Mouse (Mus musculus): ENCODE results near the gene 4933428G20Rik. TPM values are rescaled to one million over a fixed set of nuclear protein-coding genes. Genes with fewer than 3 reads are reported as not detected.
A peak's percentile ranks its signal among the peaks of the same experiment; 100 is the strongest.

Gene 4933428G20Rik
- polyA plus RNA-seq, 1 experiment from 2014 or later = 1.2 TPM

DNA sequence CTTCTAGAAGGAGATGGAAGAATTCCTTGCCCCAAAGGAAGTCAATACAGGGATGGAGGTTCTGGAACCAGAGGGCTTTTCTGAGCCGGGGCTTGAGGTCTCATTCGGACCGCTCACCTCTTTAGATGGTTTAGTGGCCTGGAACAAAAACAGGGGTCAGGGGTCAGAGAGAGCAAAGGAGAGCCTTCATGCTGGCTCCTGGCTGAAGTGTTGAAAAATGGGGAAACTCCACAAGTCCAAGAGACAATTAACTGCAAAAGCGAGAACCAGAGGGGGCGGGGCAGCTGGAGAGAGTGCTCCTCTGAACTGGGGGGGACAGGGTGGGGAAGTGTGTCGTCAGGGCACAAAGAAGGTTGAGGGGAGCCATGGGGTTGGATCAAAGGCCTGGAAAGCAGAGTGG lies 12.4 kb upstream of the 4933428G20Rik start:
- Histone ChIP-seq H3K27ac (no peak overlapping the region), H3K4me1 (replicated peaks) (peaks cover 24% of the 10 kb centered on the region), H3K36me3 (peaks cover 33% of the 10 kb centered on the region), H3K27me3 (no peaks in the 10 kb centered on the region), H3K4me2 (replicated peaks) (no peak overlapping the region), H3K9ac (replicated peaks) (no peak overlapping the region), H3K9me3 (no peaks in the 10 kb centered on the region), H3K4me3 (replicated peaks) (no peak overlapping the region)
- no peak for ATAC-seq
- 26% methylated on average over 6 of the region's 6 CpGs for WGBS

DNA sequence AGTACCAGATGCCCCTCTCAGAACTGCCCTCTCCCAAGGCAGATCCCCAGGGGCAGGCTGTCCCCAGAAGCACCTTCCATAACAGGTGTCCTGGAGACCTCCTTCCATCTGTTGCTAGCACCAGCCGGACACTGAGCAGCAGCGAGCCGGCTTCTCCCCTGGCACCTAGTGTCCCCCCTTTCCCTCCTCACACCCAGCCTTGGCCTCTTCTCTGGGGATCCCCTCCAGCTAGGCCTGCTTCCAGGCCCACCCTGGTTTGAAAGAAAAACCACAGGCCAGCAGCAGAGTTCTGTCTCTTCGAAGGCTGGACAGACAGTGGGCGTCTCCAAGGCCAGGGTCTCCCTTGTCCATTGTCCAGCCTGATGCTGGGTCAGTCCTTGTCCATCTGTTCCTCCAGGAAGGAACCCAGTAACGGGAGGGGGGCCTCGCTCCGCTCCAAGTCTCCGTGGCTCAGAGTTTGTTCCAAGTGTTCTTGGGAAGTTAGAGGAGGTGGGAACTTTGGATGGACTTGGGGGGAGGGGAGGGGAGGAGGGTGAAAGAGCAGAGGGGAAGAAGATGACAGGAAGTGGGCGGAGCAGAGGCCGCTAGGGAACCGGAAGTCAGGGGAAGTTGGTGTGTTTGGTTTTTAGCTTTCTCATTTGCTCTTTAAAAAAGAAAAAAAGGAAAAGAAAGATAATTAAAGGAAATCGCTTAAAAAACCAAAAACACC lies 11.7 kb upstream of the 4933428G20Rik start:
- peaks cover 26% of the 10 kb centered on the region for H3K36me3 ChIP-seq
- H3K27ac ChIP-seq = no peak overlapping the region
- no peaks in the 10 kb centered on the region for H3K9me3 ChIP-seq
- H3K9ac ChIP-seq (replicated peaks) = no peak overlapping the region
- no peak overlapping the region for H3K4me2 ChIP-seq (replicated peaks)
- WGBS = 52% methylated on average over 13 of the region's 13 CpGs
- ATAC-seq = no peak; the same call in 1 of the 2 replicates
- H3K27me3 ChIP-seq = no peaks in the 10 kb centered on the region
- peaks cover 24% of the 10 kb centered on the region for H3K4me1 ChIP-seq (replicated peaks)
- no peak overlapping the region for H3K4me3 ChIP-seq (replicated peaks)

DNA sequence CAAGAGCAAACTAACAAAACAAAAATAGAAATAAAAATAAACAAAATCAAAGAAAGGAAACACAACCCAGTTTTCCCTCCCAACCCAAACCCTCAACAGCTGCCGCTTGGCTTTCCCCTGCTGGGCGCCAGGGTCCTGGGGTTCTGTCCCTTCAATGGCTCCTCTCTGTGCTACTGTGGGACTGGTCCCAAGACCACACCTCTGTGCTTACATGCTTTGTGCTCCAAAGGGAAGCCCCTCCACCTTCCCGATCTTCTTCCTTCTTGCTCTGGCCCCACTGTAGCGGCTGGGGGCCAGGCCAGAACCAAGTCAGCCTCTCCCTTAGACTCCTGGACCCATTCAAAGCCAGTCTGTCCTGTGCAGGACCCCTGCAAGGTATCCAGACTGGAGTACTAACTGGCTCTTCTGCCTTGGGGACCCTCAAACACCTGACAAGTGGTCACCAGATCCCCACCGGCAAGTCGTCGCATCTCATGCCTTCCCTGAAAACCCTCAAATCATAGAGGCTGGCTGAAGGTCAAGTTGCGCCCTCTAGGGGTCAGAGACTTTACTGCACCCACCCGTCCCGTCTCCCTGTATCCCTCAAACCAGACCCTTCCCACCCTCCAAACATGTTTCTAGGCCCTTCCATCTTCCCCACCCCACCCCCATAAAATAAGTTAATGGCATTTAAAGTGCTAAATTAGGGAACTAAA lies 11.0 kb upstream of the 4933428G20Rik start:
- Histone ChIP-seq H3K4me2 (replicated peaks) (no peak overlapping the region), H3K4me1 (replicated peaks) (peaks cover 24% of the 10 kb centered on the region), H3K36me3 (peaks cover 19% of the 10 kb centered on the region), H3K27me3 (no peaks in the 10 kb centered on the region), H3K27ac (no peak overlapping the region), H3K9ac (replicated peaks) (no peak overlapping the region), H3K4me3 (replicated peaks) (no peak overlapping the region), H3K9me3 (no peaks in the 10 kb centered on the region)
- 25% methylated on average over 10 of the region's 10 CpGs for WGBS
- ATAC-seq = no peak

DNA sequence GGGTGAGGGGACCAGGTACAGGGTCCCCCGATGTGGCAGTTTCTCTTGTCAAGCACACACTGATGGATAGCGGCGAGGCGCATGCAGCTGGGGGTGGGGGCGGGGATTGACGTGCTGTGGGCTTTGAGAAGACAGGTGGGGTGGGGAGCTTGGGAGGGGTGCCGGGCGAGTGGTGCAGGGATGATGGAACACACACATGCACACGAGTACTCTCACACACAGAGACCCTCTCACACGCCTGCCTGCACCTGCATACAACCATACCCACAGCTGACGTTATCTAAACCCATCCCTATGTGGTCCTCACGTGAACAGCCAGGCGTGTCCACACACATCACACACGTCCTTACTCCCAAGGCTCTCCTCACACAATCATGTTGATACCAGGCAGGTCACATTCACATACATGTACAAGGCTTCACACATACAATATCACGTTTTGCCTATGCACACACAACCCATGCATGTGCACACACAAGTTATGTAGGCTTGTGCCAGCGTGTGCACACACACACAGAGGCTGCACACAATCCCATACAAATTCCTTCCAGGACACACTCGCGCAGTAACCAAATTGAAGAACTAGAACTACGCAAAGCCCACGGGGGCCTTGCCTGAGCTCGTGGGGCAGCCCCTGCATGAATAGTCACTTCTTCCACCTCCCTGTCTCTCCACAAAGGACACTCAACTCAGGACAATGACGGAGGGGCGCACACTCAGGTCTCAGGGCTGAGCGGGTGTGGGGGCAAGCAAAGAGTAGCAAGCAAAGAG lies 9.8 kb upstream of the 4933428G20Rik start:
- ATAC-seq = peak; percentile 64

DNA sequence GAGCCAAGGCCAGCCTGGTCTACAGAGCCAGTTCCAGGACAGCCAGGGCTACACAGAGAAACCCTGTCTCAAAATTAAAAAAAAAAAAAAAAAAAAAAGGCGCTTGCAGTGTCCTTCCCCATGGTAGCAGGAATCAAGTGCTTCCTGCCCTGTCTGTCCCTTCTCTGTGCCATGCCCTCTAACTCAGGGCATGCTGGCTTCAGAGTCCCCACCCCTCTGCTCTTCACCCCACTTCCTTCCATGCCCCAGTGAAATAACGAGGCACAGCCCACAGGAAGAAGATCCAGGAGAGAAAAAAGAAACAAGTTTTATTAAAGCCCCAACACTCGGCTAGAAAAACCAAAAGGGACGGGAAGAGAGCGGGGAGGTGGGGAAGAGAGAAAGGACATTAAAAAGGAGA lies 8.9 kb upstream of the 4933428G20Rik start:
- Histone ChIP-seq H3K4me2 (replicated peaks) (no peak overlapping the region), H3K9ac (replicated peaks) (no peak overlapping the region), H3K4me3 (replicated peaks) (no peak overlapping the region), H3K36me3 (no peaks in the 10 kb centered on the region; the same call in 1 of the 2 replicates), H3K27me3 (no peaks in the 10 kb centered on the region), H3K27ac (no peak overlapping the region), H3K4me1 (replicated peaks) (peaks cover 24% of the 10 kb centered on the region), H3K9me3 (no peaks in the 10 kb centered on the region)
- WGBS = 66% methylated on average over 5 of the region's 5 CpGs
- no peak for ATAC-seq

More for the DNA sequence above, 9.8 kb upstream of the 4933428G20Rik start:
- no peaks in the 10 kb centered on the region for H3K9me3 ChIP-seq
- H3K4me2 ChIP-seq (replicated peaks) = no peak overlapping the region
- no peak overlapping the region for H3K4me3 ChIP-seq (replicated peaks)
- peaks cover 24% of the 10 kb centered on the region for H3K4me1 ChIP-seq (replicated peaks)
- 0 out of 2 replicates have a peak overlapping the region, but pooled peaks have one; percentile 2 for H3K27ac ChIP-seq
- no peaks in the 10 kb centered on the region for H3K27me3 ChIP-seq
- peaks cover 7% of the 10 kb centered on the region for H3K36me3 ChIP-seq
- H3K9ac ChIP-seq (replicated peaks) = no peak overlapping the region
- WGBS = 57% methylated on average over 24 of the region's 24 CpGs

DNA sequence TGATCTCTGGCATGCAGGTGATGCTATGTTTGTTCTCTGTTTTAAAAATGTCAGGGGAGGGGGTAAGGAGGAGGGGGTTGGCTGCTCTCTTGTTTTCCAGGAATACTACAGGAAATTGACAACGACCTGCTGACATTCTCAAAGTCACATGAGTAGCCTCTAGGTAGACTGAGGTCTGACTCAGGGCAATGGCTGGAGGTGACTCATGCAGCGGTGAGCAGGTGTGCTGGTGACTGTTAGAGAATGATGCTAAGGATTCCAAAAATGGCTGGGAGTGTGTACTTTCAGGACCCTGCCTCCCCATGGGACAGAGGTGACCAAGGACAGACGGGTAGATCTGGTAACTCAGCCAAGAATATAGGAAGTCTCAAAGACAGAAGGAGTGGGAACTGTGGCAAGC lies 8.1 kb upstream of the 4933428G20Rik start:
- WGBS = 89% methylated on average over 3 of the region's 3 CpGs
- H3K27ac ChIP-seq = no peak overlapping the region
- no peak overlapping the region for H3K9ac ChIP-seq (replicated peaks)
- H3K36me3 ChIP-seq = no peaks in the 10 kb centered on the region; the same call in 1 of the 2 replicates
- H3K4me2 ChIP-seq (replicated peaks) = no peak overlapping the region
- peaks cover 24% of the 10 kb centered on the region for H3K4me1 ChIP-seq (replicated peaks)
- H3K27me3 ChIP-seq = no peaks in the 10 kb centered on the region
- H3K9me3 ChIP-seq = no peaks in the 10 kb centered on the region
- no peak overlapping the region for H3K4me3 ChIP-seq (replicated peaks)
- no peak for ATAC-seq

DNA sequence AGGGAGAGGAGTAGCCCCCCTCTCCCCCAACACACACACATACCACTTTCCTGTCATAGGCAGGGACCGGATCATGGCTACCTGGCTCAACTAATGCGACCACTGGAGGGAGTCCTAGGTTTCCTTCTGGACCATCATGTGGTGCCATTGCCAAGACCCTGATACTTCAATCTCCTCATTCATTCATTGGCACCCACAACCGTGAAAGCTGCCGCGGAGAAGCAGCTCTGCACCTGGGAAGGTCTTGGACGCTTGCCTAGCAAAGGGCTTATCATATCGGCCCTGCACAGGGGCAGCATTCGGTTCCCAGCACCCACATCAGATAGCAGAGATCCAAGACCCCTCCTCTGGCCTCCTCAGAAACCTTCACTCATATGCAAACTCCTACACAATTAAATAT lies 6.2 kb upstream of the 4933428G20Rik start:
- H3K27me3 ChIP-seq = peaks cover 16% of the 10 kb centered on the region
- no peak overlapping the region for H3K4me2 ChIP-seq (replicated peaks)
- H3K4me1 ChIP-seq (replicated peaks) = peaks cover 14% of the 10 kb centered on the region
- WGBS = 58% methylated on average over 8 of the region's 8 CpGs
- H3K9me3 ChIP-seq = no peaks in the 10 kb centered on the region
- no peak overlapping the region for H3K9ac ChIP-seq (replicated peaks)
- no peak overlapping the region for H3K4me3 ChIP-seq (replicated peaks)
- ATAC-seq = no peak
- H3K36me3 ChIP-seq = no peaks in the 10 kb centered on the region
- no peak overlapping the region for H3K27ac ChIP-seq

DNA sequence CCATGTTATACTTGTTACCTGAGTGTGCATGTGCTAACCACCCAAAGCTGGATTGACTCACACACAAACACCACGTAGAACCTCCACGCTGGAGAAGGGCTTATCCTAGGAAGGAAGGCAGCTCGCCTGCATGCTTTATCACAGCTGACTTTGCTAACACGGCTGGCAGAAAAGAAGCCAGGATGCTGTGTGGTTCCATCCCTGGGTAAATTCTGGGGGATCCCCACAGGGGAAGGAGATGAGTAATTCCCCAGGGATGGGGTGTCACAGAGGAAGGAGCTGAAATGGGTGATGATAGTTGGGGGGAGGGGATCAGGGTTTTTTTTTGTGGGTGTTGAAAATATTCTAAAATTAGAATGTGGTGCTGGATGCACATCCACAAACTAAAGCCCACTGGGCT lies 5.6 kb upstream of the 4933428G20Rik start:
- no peaks in the 10 kb centered on the region for H3K9me3 ChIP-seq
- no peak for ATAC-seq

DNA sequence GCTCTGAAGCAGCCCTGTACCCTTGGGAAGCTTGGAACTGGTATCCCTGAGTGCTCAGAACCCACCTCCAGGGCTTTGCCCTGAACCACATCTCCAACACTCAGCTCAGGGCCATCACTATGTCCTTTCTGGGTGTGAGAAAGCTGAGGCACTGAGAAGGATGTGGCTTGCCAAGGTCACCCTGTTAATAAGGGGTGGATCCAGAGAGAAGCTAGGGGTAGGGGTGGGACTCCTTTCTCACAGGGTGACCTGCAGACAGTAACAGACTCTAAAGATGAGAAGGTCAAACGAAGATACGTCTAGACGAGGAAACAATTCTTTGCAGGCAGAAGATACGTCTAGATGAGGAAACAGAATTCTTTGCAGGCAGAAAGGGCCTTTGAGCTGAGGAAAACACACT lies 2.7 kb upstream of the 4933428G20Rik start:
- WGBS = 85% methylated on average over 4 of the region's 4 CpGs
- H3K27me3 ChIP-seq = peaks cover 50% of the 10 kb centered on the region
- H3K36me3 ChIP-seq = 0 out of 2 replicates have a peak, but pooled peaks cover 6% of the 10 kb centered on the region
- no peak overlapping the region for H3K27ac ChIP-seq
- peaks cover 13% of the 10 kb centered on the region for H3K4me1 ChIP-seq (replicated peaks)
- no peaks in the 10 kb centered on the region for H3K9me3 ChIP-seq
- ATAC-seq = no peak
- H3K4me2 ChIP-seq (replicated peaks) = no peak overlapping the region
- H3K4me3 ChIP-seq (replicated peaks) = no peak overlapping the region
- H3K9ac ChIP-seq (replicated peaks) = no peak overlapping the region

More for the DNA sequence above, 5.6 kb upstream of the 4933428G20Rik start:
- Histone ChIP-seq H3K27me3 (peaks cover 21% of the 10 kb centered on the region), H3K4me1 (replicated peaks) (peaks cover 15% of the 10 kb centered on the region), H3K36me3 (no peaks in the 10 kb centered on the region), H3K9ac (replicated peaks) (no peak overlapping the region), H3K27ac (no peak overlapping the region), H3K4me2 (replicated peaks) (no peak overlapping the region), H3K4me3 (replicated peaks) (no peak overlapping the region)
- 87% methylated on average over 4 of the region's 4 CpGs for WGBS

DNA sequence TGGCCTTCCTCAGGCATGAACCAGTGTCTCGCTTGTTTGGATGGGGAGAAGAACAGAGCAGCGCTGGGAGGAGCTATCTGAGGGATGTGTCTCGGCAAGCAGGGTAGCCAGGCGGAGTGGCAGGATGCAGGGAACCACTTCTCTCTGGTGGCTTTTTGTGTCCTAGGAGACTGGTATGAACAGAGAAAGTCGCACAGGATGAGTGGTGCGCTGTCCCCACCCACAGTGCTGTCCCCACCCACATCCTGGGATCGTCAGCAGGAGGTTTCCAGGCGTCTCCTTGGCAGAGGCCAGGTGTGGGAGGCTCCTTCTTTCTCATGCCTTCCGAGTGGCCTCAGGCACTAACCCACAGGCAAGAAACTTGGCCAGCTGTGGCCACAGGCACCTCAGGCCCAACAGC lies 2.2 kb upstream of the 4933428G20Rik start:
- Histone ChIP-seq H3K27ac (no peak overlapping the region), H3K4me2 (replicated peaks) (no peak overlapping the region), H3K36me3 (0 out of 2 replicates have a peak, but pooled peaks cover 10% of the 10 kb centered on the region), H3K9ac (replicated peaks) (no peak overlapping the region), H3K9me3 (no peaks in the 10 kb centered on the region), H3K4me1 (replicated peaks) (peaks cover 13% of the 10 kb centered on the region), H3K27me3 (peaks cover 55% of the 10 kb centered on the region), H3K4me3 (replicated peaks) (no peak overlapping the region)
- 40% methylated on average over 9 of the region's 9 CpGs for WGBS
- ATAC-seq = no peak

DNA sequence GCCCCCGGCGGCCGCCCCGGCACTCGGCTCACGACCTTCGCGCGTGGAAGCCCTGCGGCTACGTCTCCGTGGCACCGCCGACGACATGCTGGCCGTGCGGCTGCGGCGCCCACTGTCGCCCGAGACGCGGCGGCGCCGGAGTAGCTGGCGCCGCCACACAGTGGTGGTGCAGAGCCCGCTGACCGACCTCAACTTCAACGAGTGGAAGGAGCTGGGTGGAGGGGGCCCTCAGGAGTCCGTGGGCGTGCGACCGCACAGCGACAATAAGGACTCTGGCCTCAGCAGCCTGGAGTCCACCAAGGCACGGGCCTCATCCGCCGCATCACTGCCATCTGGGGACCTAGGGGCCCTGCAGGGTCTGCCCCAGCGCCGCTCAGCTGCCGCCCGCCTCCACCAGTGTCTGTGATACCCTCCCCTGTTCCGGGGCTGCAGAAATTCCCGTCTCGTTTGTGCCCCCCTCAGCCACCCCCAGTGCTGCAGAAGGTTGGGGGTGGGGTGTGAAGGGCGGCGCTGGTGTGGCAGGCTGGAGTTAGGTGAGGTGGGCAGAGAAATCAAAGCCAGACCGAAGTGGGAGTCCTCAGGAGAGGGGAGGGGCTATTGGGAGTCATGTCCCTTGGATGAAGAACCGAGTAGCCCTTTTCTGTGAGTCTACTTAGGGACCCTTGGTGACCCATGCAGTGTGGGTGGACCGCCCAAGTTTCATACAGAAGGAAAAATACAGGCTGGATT lies 744 bp upstream of the 4933428G20Rik start:
- Histone ChIP-seq H3K4me2 (replicated peaks) (peak overlapping the region; percentile 66), H3K27me3 (peaks cover 60% of the 10 kb centered on the region), H3K9ac (replicated peaks) (peak overlapping the region; percentile 61), H3K36me3 (0 out of 2 replicates have a peak, but pooled peaks cover 10% of the 10 kb centered on the region), H3K9me3 (no peaks in the 10 kb centered on the region), H3K4me1 (replicated peaks) (peaks cover 13% of the 10 kb centered on the region), H3K27ac (no peak overlapping the region), H3K4me3 (replicated peaks) (peak overlapping the region; percentile 41)
- WGBS = 5% methylated on average over 51 of the region's 51 CpGs
- peak; percentile 46; the same call in 1 of the 2 replicates for ATAC-seq

All from midbrain, embryonic 13.5 days (tissue).